Mouse (Mus musculus): ENCODE measurements around the gene Scaf1.

Gene Scaf1

DNA sequence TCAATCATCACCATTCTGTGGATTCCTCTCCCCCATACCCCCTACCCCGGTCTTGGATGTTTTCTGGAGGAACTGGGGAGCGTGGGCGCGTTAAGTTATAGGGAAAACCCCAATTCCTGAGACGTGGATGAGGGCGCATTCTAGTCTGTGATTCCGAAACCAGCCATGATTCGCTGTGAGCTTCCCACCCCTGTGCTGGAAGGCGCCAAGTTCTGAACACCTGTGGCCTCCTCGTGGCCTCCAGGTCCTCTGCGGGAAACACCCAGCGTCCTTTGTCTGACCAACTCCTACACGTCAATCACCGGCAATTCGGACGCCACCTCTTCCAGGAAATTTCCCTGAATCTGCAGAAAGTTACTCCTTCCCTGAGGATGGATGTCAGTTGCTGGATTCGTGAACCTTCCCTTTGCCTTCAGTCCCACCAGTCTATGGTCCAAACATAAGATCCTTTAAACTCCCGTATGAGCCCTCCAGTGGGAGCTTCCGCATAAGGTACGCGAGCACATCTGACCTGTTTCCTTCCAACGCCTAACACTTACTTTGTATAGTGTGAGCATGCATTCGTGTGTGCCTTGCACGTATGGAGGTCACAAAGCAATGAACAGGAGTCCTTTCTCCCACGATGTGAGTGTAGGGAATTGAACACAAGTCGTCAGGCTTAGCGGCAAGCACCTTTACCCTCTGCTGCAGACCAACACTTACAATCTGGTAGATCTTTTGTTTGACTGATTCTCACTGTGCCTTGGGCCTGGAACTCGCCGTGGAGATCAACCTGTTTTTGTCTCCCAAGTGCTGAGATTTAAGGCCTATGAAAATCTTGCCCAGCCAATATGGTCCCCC lies 29.1 kb downstream of the Scaf1 start:
- intact Hi-C loops (cut with DNase I), result no loop called here

DNA sequence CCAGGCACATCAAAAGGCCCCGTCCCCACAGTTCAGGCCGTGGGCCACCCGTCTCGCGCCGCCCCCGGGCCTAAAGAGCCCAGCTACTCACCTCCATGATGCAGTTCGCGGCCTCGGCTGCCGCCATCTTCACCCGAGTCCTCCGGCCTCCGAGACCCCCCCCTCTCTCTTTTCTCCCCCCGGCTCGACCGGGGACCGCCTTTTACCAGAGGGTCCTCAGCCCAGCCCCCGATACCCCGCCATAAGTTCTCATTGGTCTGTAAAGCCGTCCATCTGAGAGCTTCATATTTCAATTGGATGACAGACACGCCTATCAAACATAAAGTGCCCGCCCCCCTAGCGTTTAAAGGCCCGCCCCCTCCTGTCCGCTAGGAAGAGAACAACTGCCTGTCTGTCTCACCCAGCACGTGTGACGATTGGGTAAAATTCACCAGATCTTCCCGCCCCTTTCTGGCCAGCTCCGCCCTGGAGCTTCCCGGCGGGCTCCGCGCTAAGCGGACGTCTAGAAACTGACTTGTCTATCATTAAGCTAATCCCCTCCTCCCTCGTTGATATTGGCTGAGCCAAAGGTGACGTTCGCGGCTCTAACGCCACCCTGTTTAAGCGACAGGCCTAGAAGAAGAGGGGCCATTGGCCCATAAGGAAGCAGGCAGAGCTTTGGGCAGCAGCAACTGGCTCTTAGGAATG lies 29.8 kb downstream of the Scaf1 start, which contains the start of gene Prmt1:
Gene Prmt1, minus strand, starts transcription at position 377 of the 687 bp plus-strand sequence.
- intact Hi-C loops (cut with DNase I), result no loop called here

DNA sequence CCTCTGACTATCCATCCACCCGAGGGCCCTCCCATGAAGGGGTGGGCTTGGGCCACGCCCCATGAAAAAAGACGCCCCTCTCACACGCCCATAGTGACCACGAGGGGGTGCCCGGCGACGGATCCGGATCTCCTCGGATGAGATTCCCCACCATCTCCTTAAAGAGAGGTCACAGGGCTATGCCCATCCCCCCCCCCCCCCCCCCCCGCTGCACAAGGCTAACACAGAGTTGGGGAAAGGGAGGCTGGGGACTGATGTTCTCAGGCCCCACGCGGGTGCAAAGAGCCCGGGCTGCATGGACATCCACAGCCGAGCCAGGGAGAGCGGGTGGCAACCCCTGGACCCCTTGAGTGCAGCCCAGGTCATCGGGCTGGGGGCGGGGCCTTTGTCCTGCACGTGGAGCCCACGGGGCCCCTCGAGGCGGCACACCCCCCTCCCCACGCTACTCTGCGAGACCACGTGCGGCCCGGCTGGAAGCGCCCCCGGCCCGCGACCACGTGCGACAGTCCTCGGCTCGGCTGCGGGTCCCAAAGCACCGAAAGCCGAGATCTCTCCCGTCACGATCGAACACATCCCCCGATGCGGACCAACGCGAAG lies 30.5 kb downstream of the Scaf1 start:
- intact Hi-C loops (cut with DNase I), result no loop called here

DNA sequence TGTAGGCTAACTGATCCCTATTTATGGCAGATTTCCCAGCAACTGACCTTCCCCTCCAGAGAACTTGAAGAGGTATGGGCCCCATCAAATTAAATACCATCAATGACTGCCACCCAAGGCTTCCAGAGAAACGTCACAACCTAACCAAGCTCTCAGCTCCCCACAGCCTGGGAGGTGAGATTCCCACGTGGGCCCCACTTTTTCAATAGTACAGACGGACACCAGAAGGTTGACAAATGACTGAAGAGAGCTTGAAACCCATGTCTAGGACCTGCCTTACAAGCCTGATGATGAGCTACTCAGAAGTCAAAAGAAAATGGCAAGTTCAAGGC lies 31.4 kb downstream of the Scaf1 start:
- intact Hi-C loops (cut with DNase I), result no loop called here

DNA sequence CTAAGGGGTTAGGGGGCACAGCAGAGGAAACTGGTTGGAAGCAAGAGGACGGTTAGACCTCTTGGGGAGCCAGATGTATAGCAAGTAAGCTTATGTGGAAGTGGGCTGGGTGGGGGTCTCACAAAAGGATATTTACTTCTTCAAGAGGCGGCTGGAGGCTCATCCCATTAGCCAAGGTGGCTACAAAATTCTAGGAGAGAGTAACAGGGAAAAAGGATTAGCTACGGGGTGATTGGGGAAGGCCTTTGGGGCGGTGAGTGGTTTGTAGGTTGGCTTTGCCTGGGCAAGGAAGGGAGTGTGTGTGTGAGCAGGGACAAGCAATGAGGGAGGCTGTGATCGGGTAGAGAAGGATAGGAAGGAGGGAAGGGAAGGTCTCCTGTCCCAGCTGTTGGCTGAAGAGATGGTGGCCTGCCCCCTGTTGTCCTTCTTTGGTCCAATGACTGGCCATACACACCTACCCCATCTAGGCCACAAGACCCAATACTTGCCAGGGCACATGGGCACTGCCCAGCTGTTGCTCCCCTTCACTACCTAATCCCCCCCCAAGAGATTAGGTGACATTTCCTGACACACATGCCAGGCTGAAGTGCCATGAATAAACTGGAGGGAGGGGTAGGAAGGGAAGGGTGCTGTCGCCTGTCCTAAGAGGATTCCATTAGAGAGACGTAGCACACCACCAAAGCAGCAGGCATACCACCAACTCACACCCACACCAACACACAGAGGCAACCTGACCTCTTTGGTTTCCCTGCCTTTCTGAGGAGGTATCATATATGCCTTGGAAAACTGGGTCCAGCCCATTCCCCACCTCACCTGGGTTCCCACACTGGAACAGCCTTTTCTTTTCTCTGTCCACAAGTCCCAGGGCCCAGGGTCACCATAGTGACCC lies 32.0 kb downstream of the Scaf1 start:
- intact Hi-C loops (cut with DNase I), result loop anchor here (2.0 kb wide), 1 partner anchor 83 kb away; no protein-coding TSS in a partner anchor

DNA sequence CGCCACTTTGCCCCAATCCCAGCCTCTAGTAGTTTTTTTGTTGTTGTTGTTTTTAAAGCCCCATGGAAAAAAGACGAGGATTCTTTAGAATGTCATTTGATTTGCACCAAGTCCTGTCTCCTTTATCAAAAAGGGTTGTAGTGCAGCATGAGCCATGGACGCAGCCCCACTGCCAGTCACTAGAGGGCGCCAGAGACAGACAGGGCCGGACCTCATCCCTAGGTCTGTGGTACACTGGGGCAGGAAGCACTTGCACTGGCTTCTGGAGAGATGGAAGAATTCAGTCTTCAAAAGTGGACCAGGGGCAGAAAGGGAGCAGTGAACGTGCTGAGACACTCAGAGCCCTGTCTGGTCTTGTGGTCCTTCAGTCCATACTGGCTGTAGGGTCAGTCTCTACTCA lies 33.1 kb downstream of the Scaf1 start:
- intact Hi-C loops (cut with DNase I), result loop anchor here (2.0 kb wide), 1 partner anchor 84 kb away; no protein-coding TSS in a partner anchor

DNA sequence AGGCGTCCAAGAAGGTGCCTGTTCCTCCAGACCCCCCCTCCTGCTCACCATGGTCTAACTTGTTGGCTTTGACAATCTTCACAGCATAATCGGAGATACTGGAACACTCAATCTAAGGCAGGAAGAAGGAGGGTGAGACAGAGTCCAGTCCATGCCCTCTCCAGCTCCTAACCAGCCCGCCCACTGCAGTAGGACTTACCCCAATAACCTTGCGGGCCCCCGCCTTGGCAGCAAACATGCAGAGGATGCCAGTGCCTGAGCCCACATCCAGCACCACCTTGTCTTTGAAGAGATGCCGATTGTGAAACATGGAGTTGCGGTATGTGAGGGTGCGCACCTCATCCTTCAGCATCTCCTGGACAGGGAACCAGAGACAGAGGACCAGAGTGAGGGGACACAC lies 34.6 kb downstream of the Scaf1 start:
- intact Hi-C loops (cut with DNase I), result no loop called here

DNA sequence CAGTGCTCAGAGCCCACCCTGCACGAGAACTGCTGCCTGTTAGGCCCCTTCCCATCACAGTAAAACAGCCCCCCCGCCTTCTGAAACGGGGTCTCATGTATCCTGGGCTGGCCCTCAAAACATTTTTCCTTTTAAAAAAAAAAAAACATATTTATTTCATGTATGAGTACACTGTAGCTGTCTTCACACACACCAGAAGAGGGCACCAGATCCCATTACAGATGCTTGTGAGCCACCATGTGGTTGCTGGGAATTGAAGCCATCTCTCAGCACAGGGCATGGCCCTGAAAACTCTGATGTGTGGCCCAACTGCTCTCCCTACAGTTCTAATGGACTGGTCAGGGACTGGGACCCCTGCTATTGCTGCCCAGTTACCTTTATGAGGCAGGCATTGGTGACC lies 37.9 kb downstream of the Scaf1 start:
- intact Hi-C loops (cut with DNase I), result no loop called here

DNA sequence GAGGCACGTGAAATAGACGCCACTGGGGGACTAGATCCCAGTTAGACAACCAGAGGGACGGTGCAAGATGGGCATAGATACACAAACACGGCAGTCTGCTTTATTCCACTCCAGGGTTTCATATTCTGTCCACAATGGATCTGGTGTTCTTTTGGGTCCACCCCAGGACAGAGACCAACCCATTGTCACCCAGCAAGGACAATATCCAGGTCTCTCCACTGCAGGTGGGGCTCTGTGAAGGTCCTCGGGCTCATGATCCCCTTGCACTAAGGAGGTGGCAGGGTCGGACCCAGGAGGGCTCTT lies 41.1 kb downstream of the Scaf1 start:
- intact Hi-C loops (cut with DNase I), result no loop called here

DNA sequence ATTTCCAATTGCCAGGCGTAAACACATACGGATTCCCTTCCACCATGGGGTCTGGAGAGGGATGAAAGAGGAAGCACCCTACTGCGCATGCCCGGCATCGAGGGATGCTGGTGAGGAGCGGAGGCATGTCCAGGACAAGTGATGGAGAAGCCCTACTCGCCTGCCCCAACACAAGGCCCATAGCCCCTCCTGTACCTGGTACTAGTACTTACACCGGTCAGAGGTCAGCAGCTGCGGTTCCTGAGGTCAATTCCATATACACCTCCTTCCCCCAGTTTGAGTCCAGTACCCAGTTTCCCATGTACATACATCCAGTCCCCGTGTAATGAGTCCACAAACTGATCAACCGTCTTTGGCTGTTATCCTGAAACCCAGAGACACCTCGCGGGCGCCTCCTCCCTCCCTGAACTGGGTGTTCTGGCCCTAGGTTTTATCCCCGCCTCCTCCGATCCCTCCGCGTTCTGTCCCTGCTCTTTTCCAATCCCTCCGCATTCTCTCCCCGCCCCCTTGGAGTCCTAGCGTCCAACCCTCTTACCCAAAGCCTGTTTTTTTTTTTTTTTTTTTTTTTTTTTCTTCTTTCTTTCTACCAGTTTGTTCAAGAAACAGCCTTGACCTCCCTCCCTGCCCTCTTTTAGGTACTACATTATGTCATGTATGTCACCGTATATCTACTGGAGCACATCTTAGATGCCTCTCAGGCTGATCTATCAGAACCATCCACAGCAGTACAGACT lies 41.6 kb downstream of the Scaf1 start, which contains the start of gene Cpt1c:
Gene Cpt1c, minus strand, starts transcription at position 469 of the 734 bp plus-strand sequence.
- intact Hi-C loops (cut with DNase I), result no loop called here

DNA sequence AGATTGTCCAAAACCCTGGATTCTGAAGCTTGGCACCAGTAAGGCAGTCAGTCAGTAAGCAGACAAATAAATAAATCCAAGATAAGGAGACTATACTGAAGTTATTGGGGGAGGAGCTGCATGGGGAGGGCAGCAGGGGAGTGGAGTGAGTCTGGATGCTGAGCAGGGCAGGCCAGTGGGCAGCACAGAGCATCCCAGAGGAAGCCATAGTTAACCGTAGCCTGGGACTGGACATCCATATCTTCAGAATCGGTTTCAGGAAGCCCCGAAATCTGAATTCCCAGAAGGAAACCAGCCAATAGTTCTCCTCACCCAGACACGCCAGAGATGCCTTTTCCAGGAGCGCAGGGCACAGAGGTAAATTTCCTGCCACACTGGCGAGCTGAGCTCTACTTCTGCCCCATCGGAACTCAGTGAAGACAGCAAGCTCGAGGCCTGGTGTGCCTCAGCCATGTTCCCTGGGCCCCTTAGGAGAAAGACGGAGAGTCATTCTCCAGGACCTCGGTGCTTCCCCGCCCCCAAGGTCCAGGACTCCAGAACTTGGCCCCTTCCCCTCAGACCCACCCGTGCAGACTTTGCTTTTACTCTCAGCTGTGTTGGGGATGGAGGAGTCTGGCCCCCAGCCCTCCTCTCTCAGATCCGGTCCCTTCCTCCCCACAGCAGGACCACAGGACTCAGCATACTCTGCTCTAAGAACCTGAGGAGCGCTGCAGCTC lies 42.6 kb downstream of the Scaf1 start:
- intact Hi-C loops (cut with DNase I), result no loop called here

DNA sequence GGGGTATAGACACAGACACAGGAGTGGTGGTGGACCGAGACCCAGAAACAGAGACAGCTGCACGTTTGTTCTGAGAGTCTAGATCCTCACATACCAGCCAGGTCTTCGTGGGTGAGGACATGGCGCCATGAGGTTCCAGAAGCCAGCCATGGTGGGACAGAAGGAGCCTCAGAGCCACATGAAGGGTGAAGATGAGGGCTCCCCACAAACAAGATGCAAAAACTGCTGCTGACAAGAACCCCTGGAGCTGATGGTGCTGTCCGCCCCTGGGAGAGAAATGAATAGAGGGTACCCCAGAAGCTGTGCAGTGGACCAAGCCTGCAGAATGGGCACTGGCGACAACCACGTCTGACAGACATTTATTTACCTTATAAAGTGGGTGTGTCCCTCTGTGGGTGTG lies 45.0 kb downstream of the Scaf1 start:
- intact Hi-C loops (cut with DNase I), result no loop called here

DNA sequence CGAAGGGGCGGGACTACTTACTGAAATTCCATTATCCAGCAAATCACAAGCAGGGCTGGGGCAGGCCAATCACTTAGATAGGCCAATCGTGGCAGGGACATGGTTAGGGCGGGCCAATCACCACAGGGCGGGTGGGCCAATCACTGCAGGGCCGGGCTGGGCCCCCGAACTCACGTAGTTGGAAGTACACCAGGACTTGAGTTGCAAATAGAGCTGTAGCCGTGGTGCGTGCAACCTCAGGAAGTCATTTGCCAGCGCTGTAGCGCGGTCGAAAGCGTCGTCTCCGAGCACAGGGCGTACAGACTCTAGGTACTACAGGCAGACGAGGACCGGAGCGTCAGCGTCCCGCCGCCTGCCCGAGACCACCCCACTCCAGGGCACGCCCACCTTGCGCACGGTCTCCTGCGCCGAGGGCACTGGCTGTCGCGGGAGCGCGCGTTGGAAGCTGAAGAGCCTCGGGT lies 45.9 kb downstream of the Scaf1 start:
- intact Hi-C loops (cut with DNase I), result no loop called here

DNA sequence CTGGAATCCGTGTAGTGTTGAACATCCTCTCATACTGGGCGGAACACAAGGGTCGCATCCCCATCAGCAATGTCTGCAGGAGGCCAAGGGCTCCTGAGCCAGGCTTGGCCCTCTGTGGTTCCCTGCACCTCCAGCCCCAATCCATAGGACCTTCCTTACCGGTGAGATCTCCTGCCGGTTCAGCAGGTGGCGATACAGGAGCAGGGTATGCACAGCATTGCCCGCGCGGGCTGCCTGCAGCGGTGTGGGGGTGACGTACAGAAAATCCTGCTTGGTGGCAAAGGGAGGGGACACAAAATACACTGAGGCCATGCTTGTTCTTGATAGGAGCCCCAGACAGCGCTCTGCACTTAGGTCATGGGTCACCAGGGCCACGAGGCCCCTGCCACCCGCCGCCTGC lies 49.5 kb downstream of the Scaf1 start:
- intact Hi-C loops (cut with DNase I), result no loop called here

DNA sequence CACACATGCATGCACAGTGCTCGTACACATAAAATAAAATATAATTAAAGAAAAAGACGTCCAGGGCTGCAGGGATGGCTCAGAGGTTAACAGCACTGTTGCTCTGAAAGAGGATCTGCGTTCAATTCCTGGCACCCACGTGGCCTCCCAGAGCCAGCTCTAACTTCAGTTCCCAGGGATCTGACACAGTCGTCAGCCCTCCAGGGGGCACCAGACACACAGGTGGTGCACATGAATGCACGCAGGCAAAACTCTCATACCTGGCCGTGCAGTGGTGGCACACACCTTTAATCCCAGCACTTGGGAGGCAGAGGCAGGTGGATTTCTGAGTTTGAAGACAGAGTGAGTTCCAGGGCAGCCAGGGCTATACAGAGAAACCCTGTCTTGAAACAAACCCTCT lies 50.2 kb downstream of the Scaf1 start:
- intact Hi-C loops (cut with DNase I), result no loop called here

DNA sequence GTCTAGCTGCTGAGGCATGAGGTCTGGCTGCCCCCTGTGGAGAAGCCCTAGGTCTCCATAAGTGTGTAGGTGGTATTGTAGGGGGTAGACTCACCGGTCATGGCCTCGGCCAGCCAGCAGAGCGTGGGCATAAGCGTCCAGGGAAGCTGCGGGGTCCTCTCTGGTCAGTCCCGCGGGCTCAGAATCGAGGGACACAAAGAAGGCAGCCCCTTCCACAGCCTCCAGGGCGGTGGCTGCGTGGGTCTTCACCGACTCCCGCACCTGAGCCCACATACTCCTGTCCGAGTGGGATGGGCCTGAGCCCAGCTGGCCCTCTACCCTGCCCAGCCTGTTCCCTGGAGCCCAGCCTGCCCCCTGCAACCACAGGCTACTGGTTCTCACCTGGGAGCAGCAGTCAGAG lies 51.2 kb downstream of the Scaf1 start:
- intact Hi-C loops (cut with DNase I), result loop anchor here (5.0 kb wide), 1 partner anchor 38 kb away; the partner anchor contains the start of gene Ap2a1

DNA sequence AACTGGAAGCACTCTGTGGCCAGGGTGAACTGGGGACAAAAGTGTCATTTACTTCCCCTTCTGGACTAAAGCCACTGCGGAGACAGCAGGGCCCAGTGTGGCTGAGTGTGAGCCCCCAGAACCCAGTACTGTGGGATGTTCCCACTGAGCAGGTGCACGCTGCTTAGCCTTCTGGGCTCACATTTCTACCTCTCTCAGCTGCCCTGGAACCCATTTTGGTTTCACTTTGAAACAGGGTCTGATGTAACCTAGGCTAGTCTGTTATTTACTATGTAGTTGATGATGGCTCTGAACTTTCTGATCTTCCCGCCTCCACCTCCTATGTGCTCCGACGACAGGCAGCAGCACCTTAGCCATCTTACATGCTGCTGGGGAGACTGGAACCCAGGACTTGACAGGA lies 53.3 kb downstream of the Scaf1 start:
- intact Hi-C loops (cut with DNase I), result loop anchor here (5.0 kb wide), 1 partner anchor 36 kb away; the partner anchor contains the start of gene Ap2a1

DNA sequence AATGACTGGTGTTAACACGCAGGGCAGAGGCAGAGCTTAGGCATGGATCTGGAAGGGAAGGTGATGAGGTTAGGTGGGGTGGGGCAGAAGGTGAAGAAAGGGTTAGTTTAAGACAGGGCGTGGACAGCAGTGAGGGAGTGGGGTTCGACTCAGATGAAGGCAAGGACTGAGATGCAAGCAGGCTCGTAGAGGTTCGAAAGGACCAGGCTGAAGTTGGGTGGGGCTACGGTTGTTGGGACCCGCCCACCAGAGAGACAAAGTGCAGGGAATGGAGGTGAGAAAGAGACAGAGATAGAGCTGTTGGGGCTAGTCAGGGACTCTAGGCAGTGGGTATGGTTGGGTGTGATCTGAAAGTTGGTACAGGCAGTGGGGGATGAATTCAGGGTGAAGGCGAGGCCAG lies 53.8 kb downstream of the Scaf1 start:
- intact Hi-C loops (cut with DNase I), result loop anchor here (5.0 kb wide), 1 partner anchor 35 kb away; the partner anchor contains the start of gene Ap2a1

DNA sequence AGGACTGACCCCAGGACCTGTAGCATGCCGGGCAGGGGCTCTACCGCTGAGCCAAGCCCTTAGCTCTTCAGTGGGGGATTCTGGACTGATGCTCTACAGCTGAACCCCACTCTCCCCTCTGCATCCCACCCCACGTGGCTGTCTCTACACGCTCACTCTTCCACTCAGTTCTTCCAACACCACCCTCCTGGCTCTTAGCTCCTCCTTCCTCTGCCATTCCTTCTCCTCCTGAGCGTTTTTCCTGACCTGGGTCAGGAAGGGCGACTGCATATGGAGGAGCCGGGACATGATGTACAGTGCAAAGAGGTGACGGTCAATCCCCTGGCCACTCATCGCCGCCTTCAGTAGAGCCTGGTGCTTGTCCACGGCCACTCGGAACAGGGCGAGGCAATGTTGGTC lies 55.7 kb downstream of the Scaf1 start:
- intact Hi-C loops (cut with DNase I), result loop anchor here (5.0 kb wide), 1 partner anchor 33 kb away; the partner anchor contains the start of gene Ap2a1

All from adrenal gland (tissue).